In the genomic region with DNA sequence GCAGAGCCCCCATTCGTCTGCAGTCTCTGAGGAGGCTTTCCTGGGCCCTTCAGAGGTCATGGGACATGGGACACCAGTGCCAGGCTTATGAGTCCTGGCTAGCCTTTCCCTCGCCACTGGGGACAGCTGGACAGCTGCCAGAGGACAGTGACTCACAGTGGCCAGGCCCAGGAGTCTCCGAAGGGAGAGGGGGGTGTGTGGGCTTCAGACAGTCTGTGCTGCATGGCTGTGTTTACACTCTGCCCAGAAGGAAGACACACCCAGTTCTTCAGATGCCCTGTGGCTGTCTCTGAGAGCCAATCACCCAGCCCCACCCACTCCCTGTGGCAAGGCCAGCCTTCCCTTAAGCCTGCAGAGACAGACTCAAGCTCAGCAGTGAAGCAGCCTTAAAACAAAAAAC, we compare ENCODE assay signal across 8 mouse cellular contexts. TPM values are rescaled to one million over a fixed set of nuclear protein-coding genes. Genes with fewer than 3 reads are reported as not detected.
DNase-seq lines count a peak whose midpoint lies in the region; ATAC-seq and TF ChIP-seq lines count a peak whose summit lies in the region.

No protein-coding gene starts in this region.

- H3K4me3 ChIP-seq in layer of hippocampus, adult 2 months, result no peak overlapping the region
- H3K4me3 ChIP-seq in forebrain, embryonic 10.5 days, result no peak overlapping the region

- no peak for DNase-seq in layer of hippocampus, adult 2 months (ENCODE audit: low spot score in 2 of 2)
- DNase-seq in layer of hippocampus, postnatal 36 days, result no peak
- DNase-seq in adrenal gland, adult 18-20 months (ENCODE audit: low spot score in 2 of 2), result peak; percentile 81 to 82
- DNase-seq in gastrocnemius, postnatal 10 days, result peak; percentile 77
- DNase-seq in kidney, postnatal 10 days, result peak; percentile 74
- DNase-seq in forebrain, embryonic 10.5 days (ENCODE audit: extremely low spot score, low spot score), result no peak
- DNase-seq in left cerebral cortex, postnatal 14 days (ENCODE audit: low spot score in 2 of 2), result no peak

- no peaks in the 10 kb centered on the region for H3K27me3 ChIP-seq in forebrain, embryonic 10.5 days (ENCODE audit: poor library complexity, severe bottlenecking)

- H3K4me1 ChIP-seq in forebrain, embryonic 10.5 days, result peaks cover 40% of the 10 kb centered on the region

- no peaks in the 10 kb centered on the region for H3K9me3 ChIP-seq in forebrain, embryonic 10.5 days

- intact Hi-C loops in left cerebral cortex, postnatal 14 days (cut with DNase I), result no loop called here

- peak; percentile 18; the same call in 1 of the 2 replicates for TF ChIP-seq CTCF in layer of hippocampus, adult 2 months (conservative IDR thresholded peaks at IDR 0.05)

- 66% methylated on average over 3 of the region's 3 CpGs for WGBS in forebrain, embryonic 10.5 days

- H3K36me3 ChIP-seq in forebrain, embryonic 10.5 days (replicated peaks), result 0 out of 2 replicates have a peak, but pooled peaks cover 8% of the 10 kb centered on the region

- no peak overlapping the region for H3K27ac ChIP-seq in layer of hippocampus, adult 2 months
- no peak overlapping the region for H3K27ac ChIP-seq in forebrain, embryonic 10.5 days

- peak; percentile 62 for ATAC-seq in megakaryocyte progenitor cell, adult 5-6 weeks (replicated peaks; ENCODE audit: poor library complexity)

RNA-seq across cellular contexts. Expression of a gene that starts 5.3 kb away (rescaled TPM):
- 100 to 1,000 TPM; 110 to 116 TPM for total RNA-seq in layer of hippocampus, adult 2 months (2021)
- total RNA-seq in layer of hippocampus, postnatal 36 days (2021), result 100 to 1,000 TPM; 106 to 108 TPM
- total RNA-seq in adrenal gland, adult 18-20 months (2021), result 10 to 100 TPM; 33.6 to 45.0 TPM
- 10 to 100 TPM; 59.6 to 70.3 TPM for total RNA-seq in gastrocnemius, postnatal 10 days (2021)
- 6.0 and 6.6 TPM in 2 replicates for total RNA-seq in megakaryocyte progenitor cell, adult 5-6 weeks (2015)
- total RNA-seq in megakaryocyte progenitor cell, adult 5-6 weeks (2017), result 6.9 and 7.1 TPM in 2 replicates
- polyA plus RNA-seq in forebrain, embryonic 10.5 days (2016; fragmentation: Nextera tagmentation; extraction: Ambion mirVana), result 13.1 and 14.8 TPM in 2 replicates
- 100 to 1,000 TPM; 101 to 104 TPM for total RNA-seq in left cerebral cortex, postnatal 14 days (2021)

RNA-seq across cellular contexts. Expression of a gene that starts 16.9 kb away (rescaled TPM):
- total RNA-seq in layer of hippocampus, adult 2 months (2021), result 100 to 1,000 TPM; 166 to 172 TPM
- 100 to 1,000 TPM; 160 to 180 TPM for total RNA-seq in layer of hippocampus, postnatal 36 days (2021)
- 100 to 1,000 TPM; 177 to 185 TPM for total RNA-seq in adrenal gland, adult 18-20 months (2021)
- total RNA-seq in gastrocnemius, postnatal 10 days (2021), result 100 to 1,000 TPM; 101 to 106 TPM
- 73.8 and 74.5 TPM in 2 replicates for total RNA-seq in megakaryocyte progenitor cell, adult 5-6 weeks (2015)
- total RNA-seq in megakaryocyte progenitor cell, adult 5-6 weeks (2017), result 65.9 and 78.6 TPM in 2 replicates
- 175 TPM in 2 replicates for polyA plus RNA-seq in forebrain, embryonic 10.5 days (2016; fragmentation: Nextera tagmentation; extraction: Ambion mirVana)
- total RNA-seq in left cerebral cortex, postnatal 14 days (2021), result 100 to 1,000 TPM; 181 to 183 TPM

RNA-seq across cellular contexts. Expression of a gene that starts 29.2 kb away (rescaled TPM):
- total RNA-seq in layer of hippocampus, adult 2 months (2021), result not detected
- total RNA-seq in layer of hippocampus, postnatal 36 days (2021), result not detected
- total RNA-seq in adrenal gland, adult 18-20 months (2021), result not detected
- not detected for total RNA-seq in gastrocnemius, postnatal 10 days (2021)
- not detected in 2 replicates for total RNA-seq in megakaryocyte progenitor cell, adult 5-6 weeks (2015)
- not detected in 2 replicates for total RNA-seq in megakaryocyte progenitor cell, adult 5-6 weeks (2017)
- not detected in 2 replicates for polyA plus RNA-seq in forebrain, embryonic 10.5 days (2016; fragmentation: Nextera tagmentation; extraction: Ambion mirVana)
- total RNA-seq in left cerebral cortex, postnatal 14 days (2021), result not detected

Comparison
In these comparisons a context has a peak if more than half of its experiments do, and no peak if none do; other contexts are left out.
1. DNase-seq: peak in adrenal gland, adult 18-20 months (2 of 2), gastrocnemius, postnatal 10 days (single experiment) and kidney, postnatal 10 days (single experiment); none in layer of hippocampus, adult 2 months (0 of 2), layer of hippocampus, postnatal 36 days (0 of 2), forebrain, embryonic 10.5 days (single experiment) and left cerebral cortex, postnatal 14 days (0 of 2).
2. RNA of a gene that starts 5.3 kb away (total RNA-seq): 110 to 116 TPM in layer of hippocampus, adult 2 months, 106 to 108 TPM in layer of hippocampus, postnatal 36 days, 101 to 104 TPM in left cerebral cortex, postnatal 14 days, 59.6 to 70.3 TPM in gastrocnemius, postnatal 10 days and 33.6 to 45.0 TPM in adrenal gland, adult 18-20 months; 6.0 to 7.1 TPM in megakaryocyte progenitor cell, adult 5-6 weeks; every median in the first group is over 4 times any median in the second.